11 mouse cellular contexts compared by ENCODE assay signal in genomic region chr9:59941885-59942350, GRCm38 (mm10). TPM values are rescaled to one million over a fixed set of nuclear protein-coding genes. Genes with fewer than 3 reads are reported as not detected.
DNase-seq lines count a peak whose midpoint lies in the region; ATAC-seq lines count a peak whose summit lies in the region.
"Had no signal": no experiment of that assay in that cellular context is flagged by ENCODE, and none has a peak within 500 bp of the region (broad histone marks: within the 10 kb centered on the region; RNA-seq: fewer than 3 reads in every experiment).

No protein-coding gene starts in this region.

- H3K27me3 ChIP-seq in heart, embryonic 15.5 days = no peaks in the 10 kb centered on the region
- H3K27me3 ChIP-seq in liver, embryonic 11.5 days (replicated peaks; ENCODE audit: control insufficient read depth, insufficient read depth, low read length) = no peaks in the 10 kb centered on the region
- H3K27me3 ChIP-seq: neural tube, embryonic 12.5 days had no signal

- H3K27ac ChIP-seq in heart, embryonic 15.5 days = 0 out of 2 replicates have a peak overlapping the region, but pooled peaks have one; percentile 31
- no peak overlapping the region for H3K27ac ChIP-seq in liver, embryonic 11.5 days (ENCODE audit: low read depth, low read length)
- H3K27ac ChIP-seq: neural tube, embryonic 12.5 days had no signal

- peak overlapping the region; percentile 25; the same call in 1 of the 2 replicates for H3K4me2 ChIP-seq in heart, embryonic 15.5 days
- H3K4me2 ChIP-seq in liver, embryonic 11.5 days = no peak overlapping the region
- H3K4me2 ChIP-seq: neural tube, embryonic 12.5 days had no signal

- no peaks in the 10 kb centered on the region for H3K36me3 ChIP-seq in heart, embryonic 15.5 days
- no peaks in the 10 kb centered on the region for H3K36me3 ChIP-seq in liver, embryonic 11.5 days (ENCODE audit: control insufficient read depth, insufficient read depth, low read length)
- H3K36me3 ChIP-seq: neural tube, embryonic 12.5 days had no signal

- ATAC-seq in heart, embryonic 15.5 days (replicated peaks; ENCODE audit: insufficient number of reproducible peaks, insufficient read depth, low FRiP score, low read depth) = no peak
- ATAC-seq in liver, embryonic 11.5 days (replicated peaks; ENCODE audit: low FRiP score) = no peak

- H3K4me1 ChIP-seq in heart, embryonic 15.5 days (replicated peaks) = peaks cover 15% of the 10 kb centered on the region
- H3K4me1 ChIP-seq in liver, embryonic 11.5 days (replicated peaks; ENCODE audit: control insufficient read depth, insufficient read depth, low read length) = no peaks in the 10 kb centered on the region
- H3K4me1 ChIP-seq: neural tube, embryonic 12.5 days had no signal

- H3K9ac ChIP-seq in heart, embryonic 15.5 days = no peak overlapping the region
- no peak overlapping the region for H3K9ac ChIP-seq in liver, embryonic 11.5 days (ENCODE audit: low read depth, low read length)
- H3K9ac ChIP-seq: neural tube, embryonic 12.5 days had no signal

- H3K4me3 ChIP-seq in heart, embryonic 15.5 days = no peak overlapping the region
- H3K4me3 ChIP-seq in liver, embryonic 11.5 days (ENCODE audit: low read depth, low read length) = no peak overlapping the region
- H3K4me3 ChIP-seq: neural tube, embryonic 12.5 days had no signal

- no peaks in the 10 kb centered on the region for H3K9me3 ChIP-seq in heart, embryonic 15.5 days (replicated peaks)
- H3K9me3 ChIP-seq in liver, embryonic 11.5 days (ENCODE audit: control insufficient read depth, low read length) = no peaks in the 10 kb centered on the region
- H3K9me3 ChIP-seq: neural tube, embryonic 12.5 days had no signal

- DNase-seq in heart, adult 11 months = no peak
- peak; percentile 33 for DNase-seq in testis, postnatal 10 days (ENCODE audit: low spot score)
- no peak for DNase-seq in testis, postnatal 14 days (ENCODE audit: low spot score)
- peak; percentile 24 for DNase-seq in mesoderm, embryonic 11.5 days (ENCODE audit: low read depth, low spot score)
- DNase-seq in liver, embryonic 11.5 days (ENCODE audit: low spot score) = no peak
- DNase-seq in right cerebral cortex, postnatal 10 days (ENCODE audit: low spot score in 2 of 2) = no peak
- DNase-seq in ovary, postnatal 14 days (ENCODE audit: low spot score) = no peak
- DNase-seq: right cerebral cortex, postnatal 4 days had no signal

- WGBS in heart, embryonic 15.5 days = 22% methylated on average over 9 of the region's 9 CpGs
- 43% methylated on average over 9 of the region's 9 CpGs for WGBS in liver, embryonic 11.5 days

RNA-seq across cellular contexts. Expression of gene Nr2e3, which starts 18.5 kb away (rescaled TPM):
- polyA plus RNA-seq in heart, embryonic 15.5 days (2015; fragmentation: Nextera tagmentation; extraction: Ambion mirVana) = 0.09 TPM in 1 of 2 replicates, not detected in the other
- 0.29 TPM in 1 of 2 replicates, not detected in the other for polyA plus RNA-seq in liver, embryonic 11.5 days (2014; fragmentation: Nextera tagmentation; extraction: Ambion mirVana)
- polyA plus RNA-seq: hindbrain, embryonic 11.5 days had no signal

Comparison
In these comparisons a context has a peak if more than half of its experiments do, and no peak if none do; other contexts are left out.
1. DNase-seq: peak in testis, postnatal 10 days (single experiment) and mesoderm, embryonic 11.5 days (single experiment); none in heart, adult 11 months (single experiment), testis, postnatal 14 days (single experiment), liver, embryonic 11.5 days (single experiment), right cerebral cortex, postnatal 10 days (0 of 2) and ovary, postnatal 14 days (single experiment).